Mouse (Mus musculus) cerebellum, adult 2 months (tissue): ENCODE data around the gene Fryl.

Source experiments
- CTCF ChIP-seq: fragments of 200-500 bp; IDR thresholded peaks from 2 replicates; pipeline ENCODE4 v1.5.1; 2011; ENCODE audit warnings: low read depth, mild to moderate bottlenecking, control low read depth, low read length, moderate library complexity, borderline replicate concordance; ENCODE audit not compliant: insufficient read depth
- POLR2A ChIP-seq: fragments of 200-500 bp; IDR thresholded peaks from 2 replicates; pipeline ENCODE4 v1.6.1; 2011; ENCODE audit warnings: low read length, control low read depth, borderline replicate concordance; ENCODE audit not compliant: insufficient read depth

- TF ChIP-seq CTCF: no peak
- no peak for TF ChIP-seq POLR2A
Measured at GRCm38 (mm10) chr5:73028646-73029045, 227.8 kb downstream of the Fryl start.
